Mouse (Mus musculus) forebrain, embryonic 14.5 days (tissue): Measurements from ENCODE around the gene Atoh8. TPM values are rescaled to one million over a fixed set of nuclear protein-coding genes. Genes with fewer than 3 reads are reported as not detected.

ENCODE experiments used
- ATAC-seq: fragments of 200-750 bp; cut with Nextera tagmentation; 2 replicates; pipeline ENCODE4 v1.8.0; 2017; ENCODE audit warnings: mild to moderate bottlenecking, moderate library complexity
- DNase-seq: peaks from one replicate; pipeline ENCODE4 v3.0.0-alpha.2; 2015; ENCODE audit warnings: low spot score
- H3K27ac ChIP-seq: fragments of 300-500 bp; sonication (generic); 2 replicates; pipeline ENCODE4 v1.5.1; 2014; ENCODE audit warnings: low read depth, mild to moderate bottlenecking, control low read depth, low read length, moderate library complexity
- H3K27me3 ChIP-seq: fragments of 300-500 bp; sonication (generic); replicated peaks from 2 replicates; pipeline ENCODE4 v1.6.1; 2014; ENCODE audit warnings: low read length, control low read depth, mixed read lengths; ENCODE audit not compliant: control insufficient read depth, insufficient read depth
- H3K36me3 ChIP-seq: fragments of 300-500 bp; sonication (generic); 2 replicates; pipeline ENCODE4 v1.6.1; 2014; ENCODE audit warnings: low read length, control low read depth; ENCODE audit not compliant: control insufficient read depth, insufficient read depth
- H3K4me1 ChIP-seq: fragments of 300-500 bp; sonication (generic); 2 replicates; pipeline ENCODE4 v1.6.1; 2014; ENCODE audit warnings: antibody characterized with exemption, low read length, control low read depth; ENCODE audit not compliant: control insufficient read depth, insufficient read depth
- H3K4me2 ChIP-seq: fragments of 300-500 bp; sonication (generic); 2 replicates; pipeline ENCODE4 v1.6.1; 2014; ENCODE audit warnings: mild to moderate bottlenecking, control low read depth, low read length
- H3K4me3 ChIP-seq: fragments of 300-500 bp; sonication (generic); 2 replicates; pipeline ENCODE4 v1.5.1; 2014; ENCODE audit warnings: low read depth, low read length, control low read depth
- H3K9ac ChIP-seq: fragments of 300-500 bp; sonication (generic); 2 replicates; pipeline ENCODE4 v1.6.1; 2014; ENCODE audit warnings: mild to moderate bottlenecking, low read length, control low read depth, moderate library complexity
- H3K9me3 ChIP-seq: fragments of 300-500 bp; sonication (generic); replicated peaks from 2 replicates; pipeline ENCODE4 v1.6.1; 2016; ENCODE audit warnings: low read length, control low read depth, mixed read lengths; ENCODE audit not compliant: control insufficient read depth
- WGBS: fragments of 180-500 bp; shearing (Covaris S2); extraction: QIAGEN DNeasy Blood & Tissue Kit; methylation state at CpG from one replicate; pipeline ENCODE4 v1.1.7; 2014; 5-methylcytosine and 5-hydroxymethylcytosine counted together
- polyA plus RNA-seq: library from polyadenylated mRNA; unstranded; fragments of >200 nt; fragmentation: Nextera tagmentation; extraction: Ambion mirVana; gene quantifications from 2 replicates; pipeline ENCODE4 v1.2.1, GENCODE M21; 2014

The Atoh8 gene
- polyA plus RNA-seq, 1 experiment from 2014 or later = 2.5 TPM

GRCm38 (mm10) chr6:72184576-72184975 lies 50.8 kb downstream of the Atoh8 start:
- no peak for ATAC-seq
- Histone ChIP-seq H3K27ac (no peak overlapping the region), H3K36me3 (no peaks in the 10 kb centered on the region), H3K27me3 (no peaks in the 10 kb centered on the region; the same call in 1 of the 2 replicates), H3K4me3 (no peak overlapping the region), H3K4me1 (peaks cover 6% of the 10 kb centered on the region), H3K9me3 (no peaks in the 10 kb centered on the region), H3K9ac (no peak overlapping the region), H3K4me2 (no peak overlapping the region)
- 84% methylated on average over 5 of the region's 5 CpGs for whole genome bisulfite sequencing
- DNase-seq = no peak

GRCm38 (mm10) chr6:72179562-72180502 lies 55.5 kb downstream of the Atoh8 start:
- Histone ChIP-seq H3K27me3 (no peaks in the 10 kb centered on the region), H3K36me3 (no peaks in the 10 kb centered on the region), H3K9me3 (no peaks in the 10 kb centered on the region), H3K4me2 (no peak overlapping the region), H3K9ac (no peak overlapping the region), H3K27ac (no peak overlapping the region), H3K4me1 (no peaks in the 10 kb centered on the region), H3K4me3 (no peak overlapping the region)
- ATAC-seq = no peak
- 79% methylated on average over 12 of the region's 12 CpGs for WGBS
- DNase-seq = no peak

- Histone ChIP-seq H3K27ac (no peak overlapping the region), H3K9ac (no peak overlapping the region), H3K4me1 (no peaks in the 10 kb centered on the region), H3K9me3 (no peaks in the 10 kb centered on the region), H3K4me3 (no peak overlapping the region), H3K36me3 (no peaks in the 10 kb centered on the region), H3K27me3 (no peaks in the 10 kb centered on the region), H3K4me2 (no peak overlapping the region)
- WGBS = 84% methylated on average over 3 of the region's 3 CpGs
- ATAC-seq (no peak), DNase-seq (no peak)
Measured at GRCm38 (mm10) chr6:72179006-72179405, 56.4 kb downstream of the Atoh8 start.

- no peak overlapping the region for H3K4me3 ChIP-seq
- H3K27me3 ChIP-seq = no peaks in the 10 kb centered on the region
- no peaks in the 10 kb centered on the region for H3K9me3 ChIP-seq
- DNase-seq = no peak
- H3K4me2 ChIP-seq = no peak overlapping the region
- 71% methylated on average over 3 of the region's 3 CpGs for WGBS
- no peak overlapping the region for H3K9ac ChIP-seq
- no peak overlapping the region for H3K27ac ChIP-seq
- no peaks in the 10 kb centered on the region for H3K4me1 ChIP-seq
- ATAC-seq = no peak
- no peaks in the 10 kb centered on the region for H3K36me3 ChIP-seq
Measured at GRCm38 (mm10) chr6:72177417-72177816, 58.0 kb downstream of the Atoh8 start.

- H3K27ac ChIP-seq = no peak overlapping the region
- no peaks in the 10 kb centered on the region for H3K4me1 ChIP-seq
- H3K4me3 ChIP-seq = no peak overlapping the region
- H3K27me3 ChIP-seq = no peaks in the 10 kb centered on the region
- H3K36me3 ChIP-seq = no peaks in the 10 kb centered on the region
- DNase-seq (no peak), ATAC-seq (no peak)
- 72% methylated on average over 5 of the region's 5 CpGs for WGBS
- H3K4me2 ChIP-seq = no peak overlapping the region
- no peak overlapping the region for H3K9ac ChIP-seq
- H3K9me3 ChIP-seq = no peaks in the 10 kb centered on the region
Measured at GRCm38 (mm10) chr6:72176004-72176403, 59.4 kb downstream of the Atoh8 start.

- Histone ChIP-seq H3K4me1 (no peaks in the 10 kb centered on the region), H3K36me3 (no peaks in the 10 kb centered on the region), H3K27ac (no peak overlapping the region), H3K9ac (no peak overlapping the region), H3K9me3 (no peaks in the 10 kb centered on the region), H3K4me2 (no peak overlapping the region), H3K27me3 (no peaks in the 10 kb centered on the region), H3K4me3 (no peak overlapping the region)
- 36% methylated on average over 3 of the region's 3 CpGs for WGBS
- ATAC-seq (no peak), DNase-seq (no peak)
Measured at GRCm38 (mm10) chr6:72175419-72175818, 60.0 kb downstream of the Atoh8 start.

GRCm38 (mm10) chr6:72173350-72173749 lies 62.0 kb downstream of the Atoh8 start:
- Histone ChIP-seq H3K9me3 (no peaks in the 10 kb centered on the region), H3K36me3 (no peaks in the 10 kb centered on the region), H3K4me1 (no peaks in the 10 kb centered on the region), H3K27ac (no peak overlapping the region), H3K4me3 (no peak overlapping the region), H3K4me2 (no peak overlapping the region), H3K27me3 (no peaks in the 10 kb centered on the region), H3K9ac (no peak overlapping the region)
- no peak for DNase-seq
- 87% methylated on average over 1 of the region's 1 CpGs for WGBS
- no peak for ATAC-seq

GRCm38 (mm10) chr6:72171391-72171790 lies 64.0 kb downstream of the Atoh8 start:
- H3K4me3 ChIP-seq = no peak overlapping the region
- no peak overlapping the region for H3K9ac ChIP-seq
- H3K4me2 ChIP-seq = no peak overlapping the region
- 0 out of 2 replicates have a peak, but pooled peaks cover 2% of the 10 kb centered on the region for H3K27me3 ChIP-seq
- H3K27ac ChIP-seq = no peak overlapping the region
- H3K4me1 ChIP-seq = no peaks in the 10 kb centered on the region
- no peak for DNase-seq
- no peaks in the 10 kb centered on the region for H3K9me3 ChIP-seq
- no peaks in the 10 kb centered on the region for H3K36me3 ChIP-seq
- no peak for ATAC-seq
- 86% methylated on average over 3 of the region's 3 CpGs for WGBS

GRCm38 (mm10) chr6:72165907-72166306 lies 69.5 kb downstream of the Atoh8 start:
- Histone ChIP-seq H3K27ac (no peak overlapping the region), H3K9ac (no peak overlapping the region), H3K36me3 (no peaks in the 10 kb centered on the region), H3K9me3 (no peaks in the 10 kb centered on the region), H3K4me3 (no peak overlapping the region), H3K4me1 (no peaks in the 10 kb centered on the region), H3K4me2 (no peak overlapping the region), H3K27me3 (0 out of 2 replicates have a peak, but pooled peaks cover 2% of the 10 kb centered on the region)
- WGBS = 48% methylated on average over 2 of the region's 2 CpGs
- no peak for DNase-seq
- no peak for ATAC-seq
